Mouse (Mus musculus) right cerebral cortex, adult 2 months (tissue): Measurements from ENCODE around the gene Zfp523.
A peak's percentile ranks its signal among the peaks of the same experiment; 100 is the strongest.
"Not testable (repeated sequence)": the region's sequence is repeated elsewhere in the genome, so short reads cannot be mapped to it uniquely, and the experiment has no call there.

Source experiments
- DNase-seq, 2 experiments: peaks; one replicate each; pipeline ENCODE4 v3.0.0; 2021 to 2022; ENCODE audit warnings: low spot score in 2 of 2

Gene Zfp523

GRCm38 (mm10) chr17:28209457-28210110, 32.7 kb downstream of the Zfp523 start:
- DNase-seq = no peak

- DNase-seq = no peak
Measured at GRCm38 (mm10) chr17:28211921-28212341, 35.0 kb downstream of the Zfp523 start.

- DNase-seq = no peak
Measured at GRCm38 (mm10) chr17:28212391-28212790, 35.5 kb downstream of the Zfp523 start.

- DNase-seq = no peak
Measured at GRCm38 (mm10) chr17:28213236-28213635, 36.3 kb downstream of the Zfp523 start.

GRCm38 (mm10) chr17:28216791-28217190, 39.9 kb downstream of the Zfp523 start:
- DNase-seq = no peak

GRCm38 (mm10) chr17:28217721-28218649, 41.1 kb downstream of the Zfp523 start:
- no peak for DNase-seq

- DNase-seq = not testable (repeated sequence)
Measured at GRCm38 (mm10) chr17:28222463-28222862, 45.5 kb downstream of the Zfp523 start.

- peak; percentile 81 to 84 for DNase-seq
Measured at GRCm38 (mm10) chr17:28223561-28224391, 46.8 kb downstream of the Zfp523 start.

- no peak for DNase-seq
Measured at GRCm38 (mm10) chr17:28224615-28225014, 47.7 kb downstream of the Zfp523 start.

GRCm38 (mm10) chr17:28226014-28226413, 49.1 kb downstream of the Zfp523 start:
- DNase-seq = peak; percentile 94

- no peak for DNase-seq
Measured at GRCm38 (mm10) chr17:28230486-28230885, 53.6 kb downstream of the Zfp523 start.

GRCm38 (mm10) chr17:28231026-28231736, 54.3 kb downstream of the Zfp523 start:
- DNase-seq = no peak

- DNase-seq = peak; percentile 97 to 98
Measured at GRCm38 (mm10) chr17:28232475-28233060, 55.6 kb downstream of the Zfp523 start, which contains the start of gene Ppard. Ppard (plus strand) TSS chr17:28232700.

GRCm38 (mm10) chr17:28233091-28233731, 56.3 kb downstream of the Zfp523 start:
- no peak for DNase-seq

- DNase-seq = no peak
Measured at GRCm38 (mm10) chr17:28234641-28235040, 57.7 kb downstream of the Zfp523 start.

GRCm38 (mm10) chr17:28235982-28236635, 59.2 kb downstream of the Zfp523 start:
- no peak for DNase-seq

GRCm38 (mm10) chr17:28236636-28237015, 59.7 kb downstream of the Zfp523 start:
- DNase-seq = no peak

- no peak for DNase-seq
Measured at GRCm38 (mm10) chr17:28237362-28237761, 60.4 kb downstream of the Zfp523 start.

GRCm38 (mm10) chr17:28237874-28238273, 60.9 kb downstream of the Zfp523 start:
- DNase-seq = no peak

GRCm38 (mm10) chr17:28240846-28241245, 63.9 kb downstream of the Zfp523 start:
- DNase-seq = no peak
